Mouse (Mus musculus) midbrain, embryonic 11.5 days (tissue): ENCODE measurements around the gene Echdc2. TPM values are rescaled to one million over a fixed set of nuclear protein-coding genes. Genes with fewer than 3 reads are reported as not detected.

ENCODE experiments used
- ATAC-seq: fragments of 200-750 bp; cut with Nextera tagmentation; 2 replicates; pipeline ENCODE4 v1.8.0; 2017; ENCODE audit warnings: moderate TSS enrichment, moderate library complexity; ENCODE audit not compliant: low FRiP score
- DNase-seq: peaks from one replicate; pipeline ENCODE4 v3.0.0; 2015; ENCODE audit warnings: low spot score; ENCODE audit errors: missing footprints
- H3K27ac ChIP-seq: fragments of 300-500 bp; sonication (generic); 2 replicates; pipeline ENCODE4 v1.5.1; 2014; ENCODE audit warnings: low read depth, low read length
- H3K27me3 ChIP-seq: fragments of 300-500 bp; sonication (generic); 2 replicates; pipeline ENCODE4 v1.6.1; 2014; ENCODE audit warnings: mild to moderate bottlenecking, low read length, moderate library complexity, mixed read lengths; ENCODE audit not compliant: control insufficient read depth, insufficient read depth
- H3K36me3 ChIP-seq: fragments of 300-500 bp; sonication (generic); 2 replicates; pipeline ENCODE4 v1.6.1; 2014; ENCODE audit warnings: mild to moderate bottlenecking, low read length, moderate library complexity, mixed read lengths; ENCODE audit not compliant: control insufficient read depth, insufficient read depth
- H3K4me1 ChIP-seq: fragments of 300-500 bp; sonication (generic); 2 replicates; pipeline ENCODE4 v1.6.1; 2014; ENCODE audit warnings: low read length; ENCODE audit not compliant: control insufficient read depth, insufficient read depth
- H3K4me2 ChIP-seq: fragments of 300-500 bp; sonication (generic); 2 replicates; pipeline ENCODE4 v1.6.1; 2014; ENCODE audit warnings: mild to moderate bottlenecking, moderate library complexity
- H3K4me3 ChIP-seq: fragments of 300-500 bp; sonication (generic); 2 replicates; pipeline ENCODE4 v1.5.1; 2014; ENCODE audit warnings: low read depth, low read length
- H3K9ac ChIP-seq: fragments of 300-500 bp; sonication (generic); 2 replicates; pipeline ENCODE4 v1.6.1; 2014; ENCODE audit warnings: low read length
- H3K9me3 ChIP-seq: fragments of 300-500 bp; sonication (generic); 2 replicates; pipeline ENCODE4 v1.6.1; 2016; ENCODE audit warnings: low read length; ENCODE audit not compliant: control insufficient read depth
- WGBS: fragments of 180-500 bp; shearing (Covaris S2); extraction: QIAGEN DNeasy Blood & Tissue Kit; methylation state at CpG from one replicate; pipeline ENCODE4 v1.1.7; 2014; 5-methylcytosine and 5-hydroxymethylcytosine counted together
- polyA plus RNA-seq: library from polyadenylated mRNA; unstranded; fragments of >200 nt; fragmentation: Nextera tagmentation; extraction: Ambion mirVana; gene quantifications from 2 replicates; pipeline ENCODE4 v1.2.1, GENCODE M21; 2014

Echdc2 gene
- polyA plus RNA-seq, 1 experiment from 2014 or later, result 11.7 TPM

GRCm38 (mm10) chr4:108225341-108225872, 60.2 kb downstream of the Echdc2 start:
- H3K27me3 ChIP-seq, result no peaks in the 10 kb centered on the region
- no peaks in the 10 kb centered on the region for H3K9me3 ChIP-seq
- H3K4me3 ChIP-seq, result no peak overlapping the region
- ATAC-seq (no peak), DNase-seq (no peak)
- H3K4me1 ChIP-seq, result no peaks in the 10 kb centered on the region
- H3K36me3 ChIP-seq, result no peaks in the 10 kb centered on the region
- WGBS, result 36% methylated on average over 3 of the region's 3 CpGs
- H3K9ac ChIP-seq, result no peak overlapping the region
- H3K4me2 ChIP-seq, result no peak overlapping the region
- H3K27ac ChIP-seq, result no peak overlapping the region

Other genes starting within 250 kb of the Echdc2 start
- 34.2 and 35.5 TPM in 2 replicates for gene Cpt2, start 241.8 kb upstream of the Echdc2 start, polyA plus RNA-seq
- gene Slc1a7, start 197.1 kb upstream of the Echdc2 start, polyA plus RNA-seq, result not detected in 2 replicates
- gene Podn, start 69.0 kb upstream of the Echdc2 start, polyA plus RNA-seq, result 0.21 and 0.45 TPM in 2 replicates
- 233 and 236 TPM in 2 replicates for gene Scp2, start 20.4 kb upstream of the Echdc2 start, polyA plus RNA-seq
- not detected in 2 replicates for gene Zyg11a, start 52.6 kb downstream of the Echdc2 start, polyA plus RNA-seq
- 18.8 and 22.5 TPM in 2 replicates for gene Zyg11b, start 135.7 kb downstream of the Echdc2 start, polyA plus RNA-seq
- 54.6 and 55.5 TPM in 2 replicates for gene Coa7, start 162.7 kb downstream of the Echdc2 start, polyA plus RNA-seq
- 1.6 and 2.4 TPM in 2 replicates for gene Shisal2a, start 217.9 kb downstream of the Echdc2 start, polyA plus RNA-seq
- gene Gpx7, start 241.5 kb downstream of the Echdc2 start, polyA plus RNA-seq, result 50.8 and 52.4 TPM in 2 replicates